Mouse (Mus musculus): Measurements from ENCODE around the gene Ptger2. TPM values are rescaled to one million over a fixed set of nuclear protein-coding genes. Genes with fewer than 3 reads are reported as not detected.

Ptger2 gene
- total RNA-seq, 1 experiment from 2014 or later, result 1.1 TPM

GRCm38 (mm10) chr14:45049689-45050418 lies 61.9 kb downstream of the Ptger2 start:
- peak; percentile 14 for DNase-seq

GRCm38 (mm10) chr14:45050419-45050776 lies 62.4 kb downstream of the Ptger2 start:
- no peak for DNase-seq

GRCm38 (mm10) chr14:45051116-45051515 lies 63.1 kb downstream of the Ptger2 start:
- no peak for DNase-seq

Small RNA genes within 50 kb of the gene (microRNA-seq; reads per million reads assigned to microRNA genes)
- gene Mir327, result 0 reads per million in 2 experiments

Other genes starting within 250 kb of the Ptger2 start
- gene Gm8267, start 237.9 kb upstream of the Ptger2 start, total RNA-seq (2021), result not detected in 2 replicates
- gene Ptgdr, start 128.8 kb upstream of the Ptger2 start, total RNA-seq (2021), result not detected in 2 replicates
- 0.89 and 3.0 TPM in 2 replicates for gene Gpr137c, start 231.5 kb downstream of the Ptger2 start, total RNA-seq (2021)
- gene Txndc16, start 232.1 kb downstream of the Ptger2 start, total RNA-seq (2021), result 17.7 and 20.1 TPM in 2 replicates

All from adrenal gland, postnatal 14 days (tissue).